Mouse (Mus musculus) CH12.LX (cell line): Measurements from ENCODE around the gene Ogfod2. TPM values are rescaled to one million over a fixed set of nuclear protein-coding genes. Genes with fewer than 3 reads are reported as not detected.
A peak's percentile ranks its signal among the peaks of the same experiment; 100 is the strongest.

Source experiments
- DNase-seq: peaks from one replicate; pipeline ENCODE4 v3.0.0-alpha.2; 2013; ENCODE audit errors: extremely low read depth
- H3K27ac ChIP-seq: 2 replicates; pipeline ENCODE4 v1.5.1; 2012; ENCODE audit warnings: low read depth, mild to moderate bottlenecking, control low read depth, moderate library complexity; ENCODE audit not compliant: insufficient read depth
- H3K27me3 ChIP-seq: replicated peaks from 2 replicates; pipeline ENCODE3; 2012; ENCODE audit warnings: inconsistent platforms
- H3K36me3 ChIP-seq, 2 experiments: replicated peaks in 1 of 2; 2 replicates each; pipeline versions ENCODE3 to v1.6.1; 2012; ENCODE audit warnings: inconsistent platforms in 1 of 2, low read length in 1 of 2, mild to moderate bottlenecking in 1 of 2, mixed read lengths in 1 of 2, moderate library complexity in 1 of 2; ENCODE audit not compliant: control insufficient read depth in 1 of 2, insufficient read depth in 1 of 2
- H3K4me1 ChIP-seq, 2 experiments: 2 replicates each; pipeline ENCODE4 v1.6.1; 2012; ENCODE audit warnings: inconsistent platforms in 1 of 2, moderate library complexity in 1 of 2; ENCODE audit not compliant: insufficient read depth in 2 of 2, control insufficient read depth in 1 of 2
- H3K4me2 ChIP-seq: 2 replicates; pipeline ENCODE4 v1.6.1; 2012; ENCODE audit warnings: low read depth, mild to moderate bottlenecking, control low read depth; ENCODE audit not compliant: poor library complexity, insufficient read depth, severe bottlenecking
- H3K4me3 ChIP-seq, 3 experiments: fragments of 150-350 bp in 1 of 3; sonication (generic) in 1 of 3; replicated peaks in 1 of 3; 2 replicates each; pipeline versions ENCODE3 to v1.5.1; 2011 to 2012; ENCODE audit warnings: low read depth in 2 of 3, low read length in 2 of 3, mild to moderate bottlenecking in 2 of 3, moderate library complexity in 2 of 3, control low read depth in 1 of 3, improper control_type of control experiment in 1 of 3, inconsistent platforms in 1 of 3, mixed read lengths in 1 of 3; ENCODE audit not compliant: poor library complexity in 1 of 3
- H3K79me2 ChIP-seq: replicated peaks from 2 replicates; pipeline ENCODE4 v1.6.1; 2012; ENCODE audit warnings: mild to moderate bottlenecking, moderate library complexity; ENCODE audit not compliant: control insufficient read depth, poor library complexity, insufficient read depth, severe bottlenecking; ENCODE audit errors: extremely low read depth
- H3K9ac ChIP-seq: 2 replicates; pipeline ENCODE4 v1.6.1; 2012; ENCODE audit warnings: low read depth, mild to moderate bottlenecking, control low read depth, moderate library complexity; ENCODE audit not compliant: insufficient read depth
- H3K9me3 ChIP-seq: replicated peaks from 2 replicates; pipeline ENCODE3; 2012; ENCODE audit warnings: low read length, inconsistent platforms, mixed read lengths
- BHLHE40 ChIP-seq: IDR thresholded peaks from 2 replicates; pipeline ENCODE4 v1.6.1; 2011; ENCODE audit warnings: mild to moderate bottlenecking, low read depth, low read length, improper control_type of control experiment
- CHD1 ChIP-seq: IDR thresholded peaks from 2 replicates; pipeline ENCODE4 v1.6.1; 2012; ENCODE audit warnings: low read depth, low read length, improper control_type of control experiment, inconsistent platforms
- CHD2 ChIP-seq: IDR thresholded peaks from 2 replicates; pipeline ENCODE4 v1.6.1; 2011; ENCODE audit warnings: low read length, improper control_type of control experiment
- CTCF ChIP-seq, 2 experiments: IDR thresholded peaks in 1 of 2; conservative IDR thresholded peaks in 1 of 2; 2 replicates each; pipeline ENCODE4 v1.5.1; 2011 to 2012; ENCODE audit warnings: low read depth in 2 of 2, low read length in 2 of 2, improper control_type of control experiment in 1 of 2, inconsistent platforms in 1 of 2, mild to moderate bottlenecking in 1 of 2, moderate library complexity in 1 of 2
- ETS1 ChIP-seq: conservative IDR thresholded peaks from 2 replicates; pipeline ENCODE4 v1.6.1; 2012; ENCODE audit warnings: low read depth, mild to moderate bottlenecking, inconsistent platforms, low read length, improper control_type of control experiment, moderate library complexity
- KAT2A ChIP-seq: IDR thresholded peaks from 2 replicates; pipeline ENCODE4 v1.6.1; 2012; ENCODE audit warnings: low read length, improper control_type of control experiment, inconsistent platforms; ENCODE audit not compliant: insufficient replicate concordance
- MYC ChIP-seq: IDR thresholded peaks from 2 replicates; pipeline ENCODE4 v1.6.1; 2011; ENCODE audit warnings: low read depth, mild to moderate bottlenecking, improper control_type of control experiment, low read length
- NRF1 ChIP-seq: IDR thresholded peaks from 2 replicates; pipeline ENCODE4 v1.6.1; 2014; ENCODE audit warnings: low read depth, mild to moderate bottlenecking, inconsistent platforms, low read length, improper control_type of control experiment, moderate library complexity
- POLR2AphosphoS2 ChIP-seq: IDR thresholded peaks from 2 replicates; pipeline ENCODE4 v1.6.1; 2011; ENCODE audit warnings: low read depth, low read length, improper control_type of control experiment
- RAD21 ChIP-seq: IDR thresholded peaks from 2 replicates; pipeline ENCODE4 v1.6.1; 2011; ENCODE audit warnings: low read depth, mild to moderate bottlenecking, low read length, improper control_type of control experiment, moderate library complexity
- SMC3 ChIP-seq: IDR thresholded peaks from 2 replicates; pipeline ENCODE4 v1.6.1; 2011; ENCODE audit warnings: low read depth, low read length, improper control_type of control experiment
- USF1 ChIP-seq: IDR thresholded peaks from 2 replicates; pipeline ENCODE4 v1.6.1; 2014; ENCODE audit warnings: low read depth, mild to moderate bottlenecking, inconsistent platforms, low read length, improper control_type of control experiment
- ZC3H11A ChIP-seq: IDR thresholded peaks from 2 replicates; pipeline ENCODE4 v1.6.1; 2012; ENCODE audit warnings: low read depth, mild to moderate bottlenecking, inconsistent platforms, low read length, improper control_type of control experiment
- ZKSCAN1 ChIP-seq: IDR thresholded peaks from 2 replicates; pipeline ENCODE4 v1.6.1; 2012; ENCODE audit warnings: low read depth, inconsistent platforms, low read length, improper control_type of control experiment, borderline replicate concordance
- ZNF384 ChIP-seq: IDR thresholded peaks from 2 replicates; pipeline ENCODE4 v1.6.1; 2012; ENCODE audit warnings: low read depth, low read length, improper control_type of control experiment, inconsistent platforms
- dilution Hi-C: fragments of 300-500 bp; cut with MboI; formaldehyde crosslinking; loops from 2 replicates; pipeline ENCODE4 v1.14.3; 2020; ENCODE audit warnings: low sequenced_read_pairs; ENCODE audit not compliant: extremely low pct_unique_long_range_greater_than_20kb, extremely low pct_ligation_motif_present
- in situ Hi-C: fragments of 300-500 bp; cut with MboI; formaldehyde crosslinking; loops from 3 replicates; pipeline ENCODE4 v1.14.3; 2019; ENCODE audit warnings: low sequenced_read_pairs, low pct_ligation_motif_present, low pct_unique_long_range_greater_than_20kb, mixed read lengths
- polyA plus RNA-seq: library from polyadenylated mRNA; unstranded; fragments of >175 nt; gene quantifications from 2 replicates; pipeline ENCODE4 v1.2.1, GENCODE M21; 2012; ENCODE audit warnings: low read depth; ENCODE audit not compliant: insufficient read length
- total RNA-seq, 2 experiments: library from RNA; depleted of rRNA; stranded (reverse); fragments of 300-350 nt in 1 of 2; fragments of >200 nt in 1 of 2; gene quantifications; 2 replicates each; pipeline ENCODE4 v1.2.3; 2012 to 2014

Gene Ogfod2
- total and polyA plus RNA-seq, 3 experiments = 19.3 to 25.5 (median 24.0) TPM

GRCm38 (mm10) chr5:124162577-124162976 lies 50.5 kb downstream of the Ogfod2 start:
- Histone ChIP-seq H3K36me3 (peaks cover 0 to 4% of the 10 kb centered on the region in 2 experiments), H3K4me1 (no peaks in the 10 kb centered on the region; a peak in 2 of 4 replicates), H3K79me2 (no peaks in the 10 kb centered on the region), H3K27me3 (no peaks in the 10 kb centered on the region), H3K4me2 (no peak overlapping the region), H3K4me3 (no peak overlapping the region), H3K9me3 (no peaks in the 10 kb centered on the region), H3K9ac (no peak overlapping the region), H3K27ac (no peak overlapping the region)
- in situ Hi-C loops = loop anchor here (5.0 kb wide), 1 partner anchor 115 kb away; no protein-coding TSS in a partner anchor
- TF ChIP-seq MYC (no peak), RAD21 (peak; percentile 87), CHD1 (no peak), SMC3 (peak; percentile 81), ZC3H11A (peak; percentile 23; the same call in 1 of the 2 replicates), CTCF (conservative IDR thresholded peaks at IDR 0.05 in 1 of 2, IDR thresholded peaks at IDR 0.05 in 1 of 2; ENCODE audit: low read depth in 2 of 2, low read length in 2 of 2) (peak; percentile 58 to 82)
- dilution Hi-C loops = no loop called here
- peak; percentile 62 for DNase-seq

DNA sequence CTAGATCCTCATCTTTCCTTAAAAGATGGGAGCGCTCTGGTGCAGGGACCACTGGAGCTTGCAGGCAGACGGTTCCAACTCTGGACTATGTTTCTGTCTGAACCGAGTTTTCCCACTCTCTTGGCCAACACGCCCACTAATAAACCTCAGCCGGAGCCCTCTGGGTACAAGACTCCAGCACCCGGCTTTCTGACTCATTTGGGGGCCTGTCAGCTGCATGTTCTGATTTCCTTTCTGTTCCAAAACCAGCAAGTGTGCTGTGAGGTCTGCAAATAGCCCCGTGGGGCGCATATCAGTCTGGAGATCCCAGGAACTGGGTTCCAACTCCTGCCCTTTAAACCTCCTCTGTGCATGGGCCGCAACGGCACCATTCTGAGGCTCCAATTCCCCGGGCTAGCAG lies 51.3 kb downstream of the Ogfod2 start:
- no peak for TF ChIP-seq ZKSCAN1
- no peak for TF ChIP-seq NRF1
- no peak for TF ChIP-seq POLR2AphosphoS2
- TF ChIP-seq CHD2 = no peak
- TF ChIP-seq ETS1 = no peak
- TF ChIP-seq KAT2A = no peak
- TF ChIP-seq CTCF (conservative IDR thresholded peaks at IDR 0.05 in 1 of 2, IDR thresholded peaks at IDR 0.05 in 1 of 2; ENCODE audit: low read depth in 2 of 2, low read length in 2 of 2) = no peak
- TF ChIP-seq USF1 = no peak
- TF ChIP-seq ZNF384 = no peak
- no peak for TF ChIP-seq BHLHE40
- Histone ChIP-seq H3K9me3 (no peaks in the 10 kb centered on the region), H3K4me3 (no peak overlapping the region), H3K36me3 (peaks cover 0 to 5% of the 10 kb centered on the region in 2 experiments), H3K4me2 (no peak overlapping the region), H3K79me2 (no peaks in the 10 kb centered on the region), H3K27me3 (no peaks in the 10 kb centered on the region), H3K9ac (no peak overlapping the region), H3K4me1 (no peaks in the 10 kb centered on the region; a peak in 2 of 4 replicates), H3K27ac (no peak overlapping the region)
- in situ Hi-C loops (loop anchor here (5.0 kb wide), 1 partner anchor 114 kb away; no protein-coding TSS in a partner anchor), dilution Hi-C loops (no loop called here)
- no peak for DNase-seq

Other genes starting within 250 kb of the Ogfod2 start
- not detected in 2 replicates for gene Hcar2, start 246.8 kb upstream of the Ogfod2 start, total RNA-seq (2012; rRNA removed)
- not detected in 2 replicates for gene Hcar2, start 246.8 kb upstream of the Ogfod2 start, total RNA-seq (2014; rRNA removed)
- not detected in 2 replicates for gene Hcar2, start 246.8 kb upstream of the Ogfod2 start, polyA plus RNA-seq
- not detected in 2 replicates for gene Hcar1, start 232.3 kb upstream of the Ogfod2 start, total RNA-seq (2012; rRNA removed)
- not detected in 2 replicates for gene Hcar1, start 232.3 kb upstream of the Ogfod2 start, total RNA-seq (2014; rRNA removed)
- gene Hcar1, start 232.3 kb upstream of the Ogfod2 start, polyA plus RNA-seq = not detected in 2 replicates
- gene Denr, start 205.1 kb upstream of the Ogfod2 start, total RNA-seq (2012; rRNA removed) = 80.9 and 90.4 TPM in 2 replicates
- 127 and 128 TPM in 2 replicates for gene Denr, start 205.1 kb upstream of the Ogfod2 start, total RNA-seq (2014; rRNA removed)
- gene Denr, start 205.1 kb upstream of the Ogfod2 start, polyA plus RNA-seq = 372 and 423 TPM in 2 replicates
- not detected in 2 replicates for gene Gm43518, start 184.9 kb upstream of the Ogfod2 start, total RNA-seq (2012; rRNA removed)
- gene Gm43518, start 184.9 kb upstream of the Ogfod2 start, total RNA-seq (2014; rRNA removed) = not detected in 2 replicates
- 0.74 and 0.87 TPM in 2 replicates for gene Gm43518, start 184.9 kb upstream of the Ogfod2 start, polyA plus RNA-seq
- gene Ccdc62, start 181.6 kb upstream of the Ogfod2 start, total RNA-seq (2012; rRNA removed) = 5.3 and 6.2 TPM in 2 replicates
- gene Ccdc62, start 181.6 kb upstream of the Ogfod2 start, total RNA-seq (2014; rRNA removed) = 2.0 and 2.6 TPM in 2 replicates
- gene Ccdc62, start 181.6 kb upstream of the Ogfod2 start, polyA plus RNA-seq = 1.6 and 2.2 TPM in 2 replicates
- 48.4 and 49.8 TPM in 2 replicates for gene Hip1r, start 138.7 kb upstream of the Ogfod2 start, total RNA-seq (2012; rRNA removed)
- gene Hip1r, start 138.7 kb upstream of the Ogfod2 start, total RNA-seq (2014; rRNA removed) = 26.1 and 28.3 TPM in 2 replicates
- 42.1 and 44.7 TPM in 2 replicates for gene Hip1r, start 138.7 kb upstream of the Ogfod2 start, polyA plus RNA-seq
- 8.3 and 8.7 TPM in 2 replicates for gene Vps37b, start 80.0 kb upstream of the Ogfod2 start, total RNA-seq (2012; rRNA removed)
- gene Vps37b, start 80.0 kb upstream of the Ogfod2 start, total RNA-seq (2014; rRNA removed) = 10.2 and 10.6 TPM in 2 replicates
- 23.5 and 24.7 TPM in 2 replicates for gene Vps37b, start 80.0 kb upstream of the Ogfod2 start, polyA plus RNA-seq
- 0.63 and 0.98 TPM in 2 replicates for gene Abcb9, start 16.5 kb upstream of the Ogfod2 start, total RNA-seq (2012; rRNA removed)
- 0.41 and 0.44 TPM in 2 replicates for gene Abcb9, start 16.5 kb upstream of the Ogfod2 start, total RNA-seq (2014; rRNA removed)
- 1.1 and 1.4 TPM in 2 replicates for gene Abcb9, start 16.5 kb upstream of the Ogfod2 start, polyA plus RNA-seq
- gene Arl6ip4, start 3.8 kb downstream of the Ogfod2 start, total RNA-seq (2012; rRNA removed) = 63.2 and 78.0 TPM in 2 replicates
- gene Arl6ip4, start 3.8 kb downstream of the Ogfod2 start, total RNA-seq (2014; rRNA removed) = 33.5 and 37.2 TPM in 2 replicates
- 130 and 166 TPM in 2 replicates for gene Arl6ip4, start 3.8 kb downstream of the Ogfod2 start, polyA plus RNA-seq
- 5.0 and 5.3 TPM in 2 replicates for gene Pitpnm2, start 137.5 kb downstream of the Ogfod2 start, total RNA-seq (2012; rRNA removed)
- 1.0 and 1.7 TPM in 2 replicates for gene Pitpnm2, start 137.5 kb downstream of the Ogfod2 start, total RNA-seq (2014; rRNA removed)
- gene Pitpnm2, start 137.5 kb downstream of the Ogfod2 start, polyA plus RNA-seq = 8.0 and 11.9 TPM in 2 replicates
- gene Mphosph9, start 215.7 kb downstream of the Ogfod2 start, total RNA-seq (2012; rRNA removed) = 5.6 and 5.7 TPM in 2 replicates
- 6.9 and 8.0 TPM in 2 replicates for gene Mphosph9, start 215.7 kb downstream of the Ogfod2 start, total RNA-seq (2014; rRNA removed)
- gene Mphosph9, start 215.7 kb downstream of the Ogfod2 start, polyA plus RNA-seq = 7.8 and 9.8 TPM in 2 replicates
- gene 2810006K23Rik, start 215.8 kb downstream of the Ogfod2 start, total RNA-seq (2012; rRNA removed) = 6.1 and 6.3 TPM in 2 replicates
- gene 2810006K23Rik, start 215.8 kb downstream of the Ogfod2 start, total RNA-seq (2014; rRNA removed) = 8.9 TPM in 2 replicates
- gene 2810006K23Rik, start 215.8 kb downstream of the Ogfod2 start, polyA plus RNA-seq = 8.2 and 8.9 TPM in 2 replicates